8 mouse cellular contexts compared by ENCODE assay signal in the genomic region with DNA sequence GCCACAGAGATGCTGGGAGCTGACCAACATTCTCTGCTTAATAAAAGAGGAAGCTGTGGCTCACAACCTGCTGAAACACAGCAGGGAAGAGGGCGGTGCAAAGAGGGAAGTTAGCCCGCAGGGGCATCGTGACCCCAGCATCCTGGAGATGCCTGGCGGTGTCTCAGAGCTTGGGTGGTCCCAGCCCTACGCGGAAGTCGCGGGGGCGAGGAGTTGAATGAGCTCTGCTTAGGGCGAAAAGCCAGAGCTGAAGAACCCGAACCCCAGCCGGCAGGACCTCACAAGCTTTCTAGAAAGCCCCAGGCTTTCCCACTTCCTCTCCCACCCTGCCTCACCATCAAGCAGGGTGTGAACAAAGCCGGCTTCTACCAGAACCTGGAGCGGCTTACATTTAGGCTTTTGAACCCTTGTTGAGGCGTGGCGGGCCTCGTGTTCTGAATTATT. TPM values are rescaled to one million over a fixed set of nuclear protein-coding genes. Genes with fewer than 3 reads are reported as not detected.
DNase-seq lines count a peak whose midpoint lies in the region; ATAC-seq and TF ChIP-seq lines count a peak whose summit lies in the region.

No protein-coding gene starts in this region.

- DNase-seq in ovary, adult 18-20 months (ENCODE audit: low spot score) = peak; percentile 63
- DNase-seq in ovary, postnatal 10 days (ENCODE audit: low spot score) = no peak
- peak; percentile 76 for DNase-seq in embryonic facial prominence, embryonic 11.5 days (ENCODE audit: low spot score)
- DNase-seq in liver, embryonic 14.5 days (ENCODE audit: low read depth in 3 of 3, low spot score in 3 of 3) = no peak
- no peak for DNase-seq in frontal cortex, adult 2 months (ENCODE audit: extremely low spot score in 1 of 2, low spot score in 1 of 2)

- no peaks in the 10 kb centered on the region for H3K36me3 ChIP-seq in embryonic facial prominence, embryonic 11.5 days (replicated peaks; ENCODE audit: control insufficient read depth, insufficient read depth, low read depth, low read length)
- H3K36me3 ChIP-seq in liver, embryonic 14.5 days (replicated peaks; ENCODE audit: control insufficient read depth, insufficient read depth, low read depth) = no peaks in the 10 kb centered on the region
- H3K36me3 ChIP-seq in neural tube, embryonic 12.5 days = no peaks in the 10 kb centered on the region

- H3K27ac ChIP-seq in embryonic facial prominence, embryonic 11.5 days (replicated peaks; ENCODE audit: low read depth, low read length) = no peak overlapping the region
- H3K27ac ChIP-seq in liver, embryonic 14.5 days = no peak overlapping the region
- no peak overlapping the region for H3K27ac ChIP-seq in neural tube, embryonic 12.5 days

- peak overlapping the region; percentile 36 for H3K9ac ChIP-seq in embryonic facial prominence, embryonic 11.5 days (replicated peaks; ENCODE audit: low read length)
- H3K9ac ChIP-seq in liver, embryonic 14.5 days (replicated peaks) = peak overlapping the region; percentile 32
- H3K9ac ChIP-seq in neural tube, embryonic 12.5 days = 0 out of 2 replicates have a peak overlapping the region, but pooled peaks have one; percentile 18

- H3K4me2 ChIP-seq in embryonic facial prominence, embryonic 11.5 days (ENCODE audit: low read depth, low read length) = peak overlapping the region; percentile 28
- peak overlapping the region; percentile 53 for H3K4me2 ChIP-seq in liver, embryonic 14.5 days (ENCODE audit: low read depth)
- H3K4me2 ChIP-seq in neural tube, embryonic 12.5 days (replicated peaks) = peak overlapping the region; percentile 34

- H3K27me3 ChIP-seq in embryonic facial prominence, embryonic 11.5 days (ENCODE audit: control insufficient read depth, insufficient read depth, low read length) = no peaks in the 10 kb centered on the region
- H3K27me3 ChIP-seq in liver, embryonic 14.5 days (ENCODE audit: control insufficient read depth, insufficient read depth, low read length) = no peaks in the 10 kb centered on the region
- H3K27me3 ChIP-seq in neural tube, embryonic 12.5 days (replicated peaks) = no peaks in the 10 kb centered on the region

- no peak for TF ChIP-seq CTCF in liver, embryonic 14.5 days (IDR thresholded peaks at IDR 0.05; ENCODE audit: low read depth)

- ATAC-seq in embryonic facial prominence, embryonic 11.5 days (replicated peaks; ENCODE audit: insufficient number of reproducible peaks, low FRiP score, low TSS enrichment, low read depth) = no peak
- ATAC-seq in hematopoietic stem cell, adult 5-6 weeks (replicated peaks in 1 of 2; ENCODE audit: insufficient read depth in 1 of 2, low FRiP score in 2 of 2, low TSS enrichment in 1 of 2, low read depth in 1 of 2, poor library complexity in 2 of 2, severe bottlenecking in 2 of 2) = peak; percentile 86 to 87
- ATAC-seq in liver, embryonic 14.5 days (ENCODE audit: insufficient read depth) = no peak
- no peak for ATAC-seq in neural tube, embryonic 12.5 days (ENCODE audit: low FRiP score, low read depth)
- no peak for ATAC-seq in cerebellum, adult (ENCODE audit: insufficient number of reproducible peaks, low FRiP score, low TSS enrichment)

- TF ChIP-seq EP300 in liver, embryonic 14.5 days (IDR thresholded peaks at IDR 0.05; ENCODE audit: low read depth) = no peak

- peak overlapping the region; percentile 16; the same call in 1 of the 2 replicates for H3K4me3 ChIP-seq in embryonic facial prominence, embryonic 11.5 days (ENCODE audit: low read depth, low read length)
- peak overlapping the region; percentile 5 to 16; a peak in 3 of 4 replicates for H3K4me3 ChIP-seq in liver, embryonic 14.5 days (ENCODE audit: insufficient read depth in 1 of 2, low read depth in 2 of 2, low read length in 2 of 2)
- H3K4me3 ChIP-seq in neural tube, embryonic 12.5 days = no peak overlapping the region

- WGBS in embryonic facial prominence, embryonic 11.5 days = 3% methylated on average over 17 of the region's 17 CpGs
- WGBS in liver, embryonic 14.5 days (ENCODE audit: insufficient replicate concordance) = 5% methylated on average over 17 of the region's 17 CpGs
- WGBS in neural tube, embryonic 12.5 days = 5% methylated on average over 17 of the region's 17 CpGs

- no peaks in the 10 kb centered on the region for H3K9me3 ChIP-seq in embryonic facial prominence, embryonic 11.5 days (replicated peaks; ENCODE audit: control insufficient read depth, low read length)
- no peaks in the 10 kb centered on the region for H3K9me3 ChIP-seq in liver, embryonic 14.5 days (ENCODE audit: control insufficient read depth, low read length)
- no peaks in the 10 kb centered on the region for H3K9me3 ChIP-seq in neural tube, embryonic 12.5 days

- H3K4me1 ChIP-seq in embryonic facial prominence, embryonic 11.5 days (ENCODE audit: control insufficient read depth, insufficient read depth, low read length) = no peaks in the 10 kb centered on the region
- peaks cover 0 to 21% of the 10 kb centered on the region in 2 experiments; a peak in 3 of 4 replicates for H3K4me1 ChIP-seq in liver, embryonic 14.5 days (replicated peaks; ENCODE audit: control insufficient read depth in 2 of 2, insufficient read depth in 2 of 2, low read length in 1 of 2)
- H3K4me1 ChIP-seq in neural tube, embryonic 12.5 days = peaks cover 27% of the 10 kb centered on the region

RNA-seq across cellular contexts. Expression of a gene that starts 2.3 kb away (rescaled TPM):
- polyA plus RNA-seq in embryonic facial prominence, embryonic 11.5 days (2014; fragmentation: Nextera tagmentation; extraction: Ambion mirVana) = 36.0 and 39.0 TPM in 2 replicates
- 15.6 and 27.8 TPM in 2 replicates for total RNA-seq in hematopoietic stem cell, adult 5-6 weeks (2017)
- 15.2 and 15.6 TPM in 2 replicates for polyA plus RNA-seq in liver, embryonic 14.5 days (2012; rRNA removed)
- polyA plus RNA-seq in liver, embryonic 14.5 days (2014; fragmentation: Nextera tagmentation; extraction: Ambion mirVana) = 19.0 and 20.5 TPM in 2 replicates
- 57.6 and 57.7 TPM in 2 replicates for polyA plus RNA-seq in neural tube, embryonic 12.5 days (2016; fragmentation: Nextera tagmentation; extraction: Ambion mirVana)
- 60.9 and 67.2 TPM in 2 replicates for polyA plus RNA-seq in frontal cortex, adult 2 months (2012; rRNA removed)

RNA-seq across cellular contexts. Expression of a gene that starts 12.6 kb away (rescaled TPM):
- 7.4 and 10.2 TPM in 2 replicates for polyA plus RNA-seq in embryonic facial prominence, embryonic 11.5 days (2014; fragmentation: Nextera tagmentation; extraction: Ambion mirVana)
- total RNA-seq in hematopoietic stem cell, adult 5-6 weeks (2017) = 5.7 and 8.4 TPM in 2 replicates
- 1.2 TPM in 2 replicates for polyA plus RNA-seq in liver, embryonic 14.5 days (2012; rRNA removed)
- polyA plus RNA-seq in liver, embryonic 14.5 days (2014; fragmentation: Nextera tagmentation; extraction: Ambion mirVana) = 1.7 and 1.8 TPM in 2 replicates
- polyA plus RNA-seq in neural tube, embryonic 12.5 days (2016; fragmentation: Nextera tagmentation; extraction: Ambion mirVana) = 15.1 and 16.8 TPM in 2 replicates
- 6.9 and 9.8 TPM in 2 replicates for polyA plus RNA-seq in frontal cortex, adult 2 months (2012; rRNA removed)

RNA-seq across cellular contexts. Expression of a gene that starts 12.8 kb away (rescaled TPM):
- 0.88 and 1.1 TPM in 2 replicates for polyA plus RNA-seq in embryonic facial prominence, embryonic 11.5 days (2014; fragmentation: Nextera tagmentation; extraction: Ambion mirVana)
- 0.25 TPM in 1 of 2 replicates, not detected in the other for total RNA-seq in hematopoietic stem cell, adult 5-6 weeks (2017)
- polyA plus RNA-seq in liver, embryonic 14.5 days (2012; rRNA removed) = 1.0 TPM in 2 replicates
- polyA plus RNA-seq in liver, embryonic 14.5 days (2014; fragmentation: Nextera tagmentation; extraction: Ambion mirVana) = 0.28 TPM in 2 replicates
- polyA plus RNA-seq in neural tube, embryonic 12.5 days (2016; fragmentation: Nextera tagmentation; extraction: Ambion mirVana) = 1.2 and 1.4 TPM in 2 replicates
- 4.8 and 5.7 TPM in 2 replicates for polyA plus RNA-seq in frontal cortex, adult 2 months (2012; rRNA removed)

RNA-seq across cellular contexts. Expression of a gene that starts 18.5 kb away (rescaled TPM):
- polyA plus RNA-seq in embryonic facial prominence, embryonic 11.5 days (2014; fragmentation: Nextera tagmentation; extraction: Ambion mirVana) = 169 and 174 TPM in 2 replicates
- total RNA-seq in hematopoietic stem cell, adult 5-6 weeks (2017) = 64.8 and 83.2 TPM in 2 replicates
- polyA plus RNA-seq in liver, embryonic 14.5 days (2012; rRNA removed) = 64.1 and 78.3 TPM in 2 replicates
- polyA plus RNA-seq in liver, embryonic 14.5 days (2014; fragmentation: Nextera tagmentation; extraction: Ambion mirVana) = 136 and 144 TPM in 2 replicates
- polyA plus RNA-seq in neural tube, embryonic 12.5 days (2016; fragmentation: Nextera tagmentation; extraction: Ambion mirVana) = 121 and 122 TPM in 2 replicates
- 64.6 and 68.5 TPM in 2 replicates for polyA plus RNA-seq in frontal cortex, adult 2 months (2012; rRNA removed)

RNA-seq across cellular contexts. Expression of a gene that starts 31.3 kb away (rescaled TPM):
- 797 and 870 TPM in 2 replicates for polyA plus RNA-seq in embryonic facial prominence, embryonic 11.5 days (2014; fragmentation: Nextera tagmentation; extraction: Ambion mirVana)
- total RNA-seq in hematopoietic stem cell, adult 5-6 weeks (2017) = 761 and 1,232 TPM in 2 replicates
- 215 and 260 TPM in 2 replicates for polyA plus RNA-seq in liver, embryonic 14.5 days (2012; rRNA removed)
- polyA plus RNA-seq in liver, embryonic 14.5 days (2014; fragmentation: Nextera tagmentation; extraction: Ambion mirVana) = 220 and 252 TPM in 2 replicates
- polyA plus RNA-seq in neural tube, embryonic 12.5 days (2016; fragmentation: Nextera tagmentation; extraction: Ambion mirVana) = 734 and 808 TPM in 2 replicates
- polyA plus RNA-seq in frontal cortex, adult 2 months (2012; rRNA removed) = 127 and 135 TPM in 2 replicates

Comparison
In these comparisons a context has a peak if more than half of its experiments do, and no peak if none do; other contexts are left out.
1. DNase-seq: peak in ovary, adult 18-20 months (single experiment) and embryonic facial prominence, embryonic 11.5 days (single experiment); none in ovary, postnatal 10 days (single experiment), liver, embryonic 14.5 days (0 of 3) and frontal cortex, adult 2 months (0 of 2).
2. ATAC-seq: peak in hematopoietic stem cell, adult 5-6 weeks (2 of 2); none in embryonic facial prominence, embryonic 11.5 days (single experiment), liver, embryonic 14.5 days (single experiment), neural tube, embryonic 12.5 days (single experiment) and cerebellum, adult (single experiment).
3. Peak in every context shown above with its lines, with median percentiles within 50 percentile points of each other: H3K4me2 ChIP-seq and H3K9ac ChIP-seq.